Mouse (Mus musculus) CH12.LX (cell line): ENCODE measurements around the gene Il9. TPM values are rescaled to one million over a fixed set of nuclear protein-coding genes. Genes with fewer than 3 reads are reported as not detected.

Experiments
- DNase-seq: peaks from one replicate; pipeline ENCODE4 v3.0.0-alpha.2; 2013; ENCODE audit errors: extremely low read depth
- H3K27ac ChIP-seq: 2 replicates; pipeline ENCODE4 v1.5.1; 2012; ENCODE audit warnings: low read depth, mild to moderate bottlenecking, control low read depth, moderate library complexity; ENCODE audit not compliant: insufficient read depth
- H3K27me3 ChIP-seq: replicated peaks from 2 replicates; pipeline ENCODE3; 2012; ENCODE audit warnings: inconsistent platforms
- H3K36me3 ChIP-seq, 2 experiments: replicated peaks in 1 of 2; 2 replicates each; pipeline versions ENCODE3 to v1.6.1; 2012; ENCODE audit warnings: inconsistent platforms in 1 of 2, low read length in 1 of 2, mild to moderate bottlenecking in 1 of 2, mixed read lengths in 1 of 2, moderate library complexity in 1 of 2; ENCODE audit not compliant: control insufficient read depth in 1 of 2, insufficient read depth in 1 of 2
- H3K4me1 ChIP-seq, 2 experiments: 2 replicates each; pipeline ENCODE4 v1.6.1; 2012; ENCODE audit warnings: inconsistent platforms in 1 of 2, moderate library complexity in 1 of 2; ENCODE audit not compliant: insufficient read depth in 2 of 2, control insufficient read depth in 1 of 2
- H3K4me2 ChIP-seq: 2 replicates; pipeline ENCODE4 v1.6.1; 2012; ENCODE audit warnings: low read depth, mild to moderate bottlenecking, control low read depth; ENCODE audit not compliant: poor library complexity, insufficient read depth, severe bottlenecking
- H3K4me3 ChIP-seq, 3 experiments: fragments of 150-350 bp in 1 of 3; sonication (generic) in 1 of 3; replicated peaks in 1 of 3; 2 replicates each; pipeline versions ENCODE3 to v1.5.1; 2011 to 2012; ENCODE audit warnings: low read depth in 2 of 3, low read length in 2 of 3, mild to moderate bottlenecking in 2 of 3, moderate library complexity in 2 of 3, control low read depth in 1 of 3, improper control_type of control experiment in 1 of 3, inconsistent platforms in 1 of 3, mixed read lengths in 1 of 3; ENCODE audit not compliant: poor library complexity in 1 of 3
- H3K79me2 ChIP-seq: replicated peaks from 2 replicates; pipeline ENCODE4 v1.6.1; 2012; ENCODE audit warnings: mild to moderate bottlenecking, moderate library complexity; ENCODE audit not compliant: control insufficient read depth, poor library complexity, insufficient read depth, severe bottlenecking; ENCODE audit errors: extremely low read depth
- H3K9ac ChIP-seq: 2 replicates; pipeline ENCODE4 v1.6.1; 2012; ENCODE audit warnings: low read depth, mild to moderate bottlenecking, control low read depth, moderate library complexity; ENCODE audit not compliant: insufficient read depth
- H3K9me3 ChIP-seq: replicated peaks from 2 replicates; pipeline ENCODE3; 2012; ENCODE audit warnings: low read length, inconsistent platforms, mixed read lengths
- BHLHE40 ChIP-seq: IDR thresholded peaks from 2 replicates; pipeline ENCODE4 v1.6.1; 2011; ENCODE audit warnings: mild to moderate bottlenecking, low read depth, low read length, improper control_type of control experiment
- CHD1 ChIP-seq: IDR thresholded peaks from 2 replicates; pipeline ENCODE4 v1.6.1; 2012; ENCODE audit warnings: low read depth, low read length, improper control_type of control experiment, inconsistent platforms
- CTCF ChIP-seq, 2 experiments: IDR thresholded peaks in 1 of 2; conservative IDR thresholded peaks in 1 of 2; 2 replicates each; pipeline ENCODE4 v1.5.1; 2011 to 2012; ENCODE audit warnings: low read depth in 2 of 2, low read length in 2 of 2, improper control_type of control experiment in 1 of 2, inconsistent platforms in 1 of 2, mild to moderate bottlenecking in 1 of 2, moderate library complexity in 1 of 2
- E2F4 ChIP-seq: IDR thresholded peaks from 2 replicates; pipeline ENCODE4 v1.6.1; 2011; ENCODE audit warnings: low read depth, low read length, improper control_type of control experiment; ENCODE audit not compliant: insufficient replicate concordance
- EP300 ChIP-seq: IDR thresholded peaks from 2 replicates; pipeline ENCODE4 v1.6.1; 2011; ENCODE audit warnings: low read length, improper control_type of control experiment
- ETS1 ChIP-seq: conservative IDR thresholded peaks from 2 replicates; pipeline ENCODE4 v1.6.1; 2012; ENCODE audit warnings: low read depth, mild to moderate bottlenecking, inconsistent platforms, low read length, improper control_type of control experiment, moderate library complexity
- GABPA ChIP-seq: IDR thresholded peaks from 2 replicates; pipeline ENCODE4 v1.6.1; 2012; ENCODE audit warnings: low read depth, low read length, improper control_type of control experiment, inconsistent platforms; ENCODE audit not compliant: insufficient replicate concordance
- HCFC1 ChIP-seq: IDR thresholded peaks from 2 replicates; pipeline ENCODE4 v1.6.1; 2012; ENCODE audit warnings: low read depth, mild to moderate bottlenecking, inconsistent platforms, low read length, improper control_type of control experiment
- JUN ChIP-seq: IDR thresholded peaks from 2 replicates; pipeline ENCODE4 v1.6.1; 2011; ENCODE audit warnings: low read depth, mild to moderate bottlenecking, low read length, improper control_type of control experiment, moderate library complexity; ENCODE audit not compliant: insufficient read depth
- JUND ChIP-seq: conservative IDR thresholded peaks from 2 replicates; pipeline ENCODE4 v1.6.1; 2011; ENCODE audit warnings: low read depth, low read length, improper control_type of control experiment
- KAT2A ChIP-seq: IDR thresholded peaks from 2 replicates; pipeline ENCODE4 v1.6.1; 2012; ENCODE audit warnings: low read length, improper control_type of control experiment, inconsistent platforms; ENCODE audit not compliant: insufficient replicate concordance
- MAFK ChIP-seq: IDR thresholded peaks from 2 replicates; pipeline ENCODE4 v1.6.1; 2011; ENCODE audit warnings: low read length, improper control_type of control experiment; ENCODE audit not compliant: insufficient replicate concordance
- MAX ChIP-seq: IDR thresholded peaks from 2 replicates; pipeline ENCODE4 v1.6.1; 2011; ENCODE audit warnings: low read length, improper control_type of control experiment
- MEF2A ChIP-seq: IDR thresholded peaks from 2 replicates; pipeline ENCODE4 v1.6.1; 2014; ENCODE audit warnings: low read depth, mild to moderate bottlenecking, inconsistent platforms, low read length, improper control_type of control experiment, borderline replicate concordance
- MXI1 ChIP-seq: IDR thresholded peaks from 2 replicates; pipeline ENCODE4 v1.6.1; 2011; ENCODE audit warnings: mild to moderate bottlenecking, low read depth, low read length, improper control_type of control experiment
- MYC ChIP-seq: IDR thresholded peaks from 2 replicates; pipeline ENCODE4 v1.6.1; 2011; ENCODE audit warnings: low read depth, mild to moderate bottlenecking, improper control_type of control experiment, low read length
- NELFE ChIP-seq: IDR thresholded peaks from 2 replicates; pipeline ENCODE4 v1.6.1; 2011; ENCODE audit warnings: low read depth, low read length, improper control_type of control experiment
- NRF1 ChIP-seq: IDR thresholded peaks from 2 replicates; pipeline ENCODE4 v1.6.1; 2014; ENCODE audit warnings: low read depth, mild to moderate bottlenecking, inconsistent platforms, low read length, improper control_type of control experiment, moderate library complexity
- POLR2A ChIP-seq: IDR thresholded peaks from 2 replicates; pipeline ENCODE4 v1.6.1; 2011; ENCODE audit warnings: low read depth, mild to moderate bottlenecking, improper control_type of control experiment, low read length
- SMC3 ChIP-seq: IDR thresholded peaks from 2 replicates; pipeline ENCODE4 v1.6.1; 2011; ENCODE audit warnings: low read depth, low read length, improper control_type of control experiment
- TBP ChIP-seq: conservative IDR thresholded peaks from 2 replicates; pipeline ENCODE4 v1.6.1; 2011; ENCODE audit warnings: low read depth, low read length, improper control_type of control experiment
- UBTF ChIP-seq: IDR thresholded peaks from 2 replicates; pipeline ENCODE4 v1.6.1; 2012; ENCODE audit warnings: low read depth, mild to moderate bottlenecking, inconsistent platforms, low read length, improper control_type of control experiment, moderate library complexity
- USF1 ChIP-seq: IDR thresholded peaks from 2 replicates; pipeline ENCODE4 v1.6.1; 2014; ENCODE audit warnings: low read depth, mild to moderate bottlenecking, inconsistent platforms, low read length, improper control_type of control experiment
- ZKSCAN1 ChIP-seq: IDR thresholded peaks from 2 replicates; pipeline ENCODE4 v1.6.1; 2012; ENCODE audit warnings: low read depth, inconsistent platforms, low read length, improper control_type of control experiment, borderline replicate concordance
- ZNF384 ChIP-seq: IDR thresholded peaks from 2 replicates; pipeline ENCODE4 v1.6.1; 2012; ENCODE audit warnings: low read depth, low read length, improper control_type of control experiment, inconsistent platforms
- dilution Hi-C: fragments of 300-500 bp; cut with MboI; formaldehyde crosslinking; loops from 2 replicates; pipeline ENCODE4 v1.14.3; 2020; ENCODE audit warnings: low sequenced_read_pairs; ENCODE audit not compliant: extremely low pct_unique_long_range_greater_than_20kb, extremely low pct_ligation_motif_present
- in situ Hi-C: fragments of 300-500 bp; cut with MboI; formaldehyde crosslinking; loops from 3 replicates; pipeline ENCODE4 v1.14.3; 2019; ENCODE audit warnings: low sequenced_read_pairs, low pct_ligation_motif_present, low pct_unique_long_range_greater_than_20kb, mixed read lengths
- polyA plus RNA-seq: library from polyadenylated mRNA; unstranded; fragments of >175 nt; gene quantifications from 2 replicates; pipeline ENCODE4 v1.2.1, GENCODE M21; 2012; ENCODE audit warnings: low read depth; ENCODE audit not compliant: insufficient read length
- total RNA-seq, 2 experiments: library from RNA; depleted of rRNA; stranded (reverse); fragments of 300-350 nt in 1 of 2; fragments of >200 nt in 1 of 2; gene quantifications; 2 replicates each; pipeline ENCODE4 v1.2.3; 2012 to 2014

Gene Il9
- total and polyA plus RNA-seq, 3 experiments = not detected

GRCm38 (mm10) chr13:56461460-56461859 lies 20.6 kb downstream of the Il9 start:
- Histone ChIP-seq H3K9me3 (no peaks in the 10 kb centered on the region), H3K4me2 (no peak overlapping the region), H3K4me1 (no peaks in the 10 kb centered on the region), H3K36me3 (no peaks in the 10 kb centered on the region), H3K27ac (no peak overlapping the region), H3K4me3 (no peak overlapping the region), H3K27me3 (peaks cover 86% of the 10 kb centered on the region), H3K79me2 (no peaks in the 10 kb centered on the region)
- DNase-seq = no peak
- dilution Hi-C loops = no loop called here
- TF ChIP-seq UBTF = no peak
- no peak for TF ChIP-seq NELFE
- TF ChIP-seq EP300 = no peak
- TF ChIP-seq BHLHE40 = no peak
- no peak for TF ChIP-seq E2F4
- TF ChIP-seq MAFK = no peak
- no peak for TF ChIP-seq ZNF384
- TF ChIP-seq MAX = no peak
- no peak for TF ChIP-seq SMC3
- TF ChIP-seq KAT2A = no peak
- TF ChIP-seq GABPA = no peak
- TF ChIP-seq, all 38 proteins: peak for 0
- H3K9ac ChIP-seq = no peak overlapping the region
- in situ Hi-C loops = no loop called here

DNA sequence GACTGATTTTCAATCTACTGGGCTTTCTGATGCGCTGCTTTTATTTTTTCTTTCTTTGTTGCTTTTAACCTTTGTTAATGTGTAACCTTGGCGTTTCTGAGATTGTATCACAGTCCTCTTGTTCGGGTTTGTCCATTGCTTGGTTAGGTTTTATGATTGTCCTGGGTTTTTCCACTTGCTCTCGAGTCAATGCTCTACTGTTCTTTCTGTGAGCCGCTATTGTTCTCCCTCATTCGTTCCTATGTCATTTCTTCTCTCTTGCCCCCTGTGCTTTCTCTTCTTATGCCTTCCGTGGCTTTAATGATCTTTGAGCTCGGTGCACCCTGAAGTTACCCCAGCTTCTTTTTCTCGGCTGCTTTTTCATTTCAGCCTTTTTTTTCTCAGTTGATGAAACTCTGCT lies 24.0 kb downstream of the Il9 start:
- no peak for TF ChIP-seq BHLHE40
- no peak for TF ChIP-seq USF1
- TF ChIP-seq MYC = no peak
- no peak for TF ChIP-seq JUND
- TF ChIP-seq NRF1 = no peak
- no peak for TF ChIP-seq CHD1
- TF ChIP-seq POLR2A = no peak
- no peak for TF ChIP-seq HCFC1
- no peak for TF ChIP-seq CTCF (conservative IDR thresholded peaks at IDR 0.05 in 1 of 2, IDR thresholded peaks at IDR 0.05 in 1 of 2; ENCODE audit: low read depth in 2 of 2, low read length in 2 of 2)
- TF ChIP-seq SMC3 = no peak
- TF ChIP-seq MEF2A = no peak
- TF ChIP-seq ZKSCAN1 = no peak
- TF ChIP-seq MXI1 = no peak
- no peak for TF ChIP-seq JUN
- TF ChIP-seq TBP = no peak
- no peak for TF ChIP-seq ETS1
- no peak for DNase-seq
- dilution Hi-C loops = no loop called here
- H3K4me2 ChIP-seq = no peak overlapping the region
- no peak overlapping the region for H3K4me3 ChIP-seq
- H3K27ac ChIP-seq = no peak overlapping the region
- no peaks in the 10 kb centered on the region for H3K9me3 ChIP-seq
- H3K79me2 ChIP-seq = no peaks in the 10 kb centered on the region
- H3K36me3 ChIP-seq = no peaks in the 10 kb centered on the region
- peaks cover 88% of the 10 kb centered on the region for H3K27me3 ChIP-seq
- H3K4me1 ChIP-seq = no peaks in the 10 kb centered on the region
- H3K9ac ChIP-seq = no peak overlapping the region
- in situ Hi-C loops = no loop called here
